Mouse (Mus musculus) myocyte (in vitro differentiated cells): ENCODE data around the gene Adam10.

Experiments
- E2F4 ChIP-seq: IDR thresholded peaks from one replicate; pipeline ENCODE4 v1.6.1; 2011; ENCODE audit warnings: mild to moderate bottlenecking, control low read depth, moderate library complexity; ENCODE audit not compliant: insufficient read depth
- MAX ChIP-seq: IDR thresholded peaks from one replicate; pipeline ENCODE4 v1.6.1; 2011; ENCODE audit warnings: low read depth, mild to moderate bottlenecking, control low read depth
- POLR2A ChIP-seq: IDR thresholded peaks from one replicate; pipeline ENCODE4 v1.6.1; 2011; ENCODE audit warnings: low read depth, mild to moderate bottlenecking, control low read depth, moderate library complexity; ENCODE audit not compliant: insufficient read length
- POLR2AphosphoS2 ChIP-seq: IDR thresholded peaks from one replicate; pipeline ENCODE4 v1.6.1; 2011; ENCODE audit warnings: low read depth, control low read depth; ENCODE audit not compliant: insufficient read length
- TCF3 ChIP-seq: IDR thresholded peaks from one replicate; pipeline ENCODE4 v1.6.1; 2011; ENCODE audit warnings: low read depth, control low read depth; ENCODE audit not compliant: insufficient read length

- TF ChIP-seq POLR2A, result no peak
- no peak for TF ChIP-seq TCF3
- TF ChIP-seq POLR2AphosphoS2, result no peak
- TF ChIP-seq MAX, result no peak
- TF ChIP-seq E2F4, result no peak
These were observed 52.3 kb downstream of the Adam10 start for GRCm38 (mm10) chr9:70731079-70731478.
